Mouse (Mus musculus): ENCODE measurements at regions not wholly inside any gene's neighbourhood (a gene's known extent, or its start where the extent isn't known, plus 50 kb on each side); places are given as distances from the start of the nearest gene placed in this dataset.

- 14% methylated on average over 2 of the region's 2 CpGs for WGBS
- H3K4me1 ChIP-seq (ENCODE audit: control insufficient read depth, insufficient read depth, low read length), result no peaks in the 10 kb centered on the region
- H3K4me3 ChIP-seq (replicated peaks; ENCODE audit: control insufficient read depth, low read depth, low read length), result no peak overlapping the region
- H3K27ac ChIP-seq (ENCODE audit: control insufficient read depth, insufficient read depth, low read depth, low read length, poor library complexity), result no peak overlapping the region
- TF ChIP-seq POLR2A (IDR thresholded peaks at IDR 0.05; ENCODE audit: borderline replicate concordance, control insufficient read depth, low read depth, low read length) (no peak), CTCF (IDR thresholded peaks at IDR 0.05; ENCODE audit: control insufficient read depth, insufficient read depth, low read length) (no peak)
These were observed 497.9 kb downstream of the Gm11232 start for GRCm38 (mm10) chr4:71259897-71260296.

GRCm38 (mm10) chr4:71230497-71230872 lies 527.3 kb downstream of the Gm11232 start:
- H3K4me3 ChIP-seq (replicated peaks; ENCODE audit: control insufficient read depth, low read depth, low read length), result no peak overlapping the region
- no peak for TF ChIP-seq CTCF (IDR thresholded peaks at IDR 0.05; ENCODE audit: control insufficient read depth, insufficient read depth, low read length)
- no peaks in the 10 kb centered on the region for H3K4me1 ChIP-seq (ENCODE audit: control insufficient read depth, insufficient read depth, low read length)
- WGBS, result 78% methylated on average over 4 of the region's 4 CpGs
- H3K27ac ChIP-seq (ENCODE audit: control insufficient read depth, insufficient read depth, low read depth, low read length, poor library complexity), result no peak overlapping the region

DNA sequence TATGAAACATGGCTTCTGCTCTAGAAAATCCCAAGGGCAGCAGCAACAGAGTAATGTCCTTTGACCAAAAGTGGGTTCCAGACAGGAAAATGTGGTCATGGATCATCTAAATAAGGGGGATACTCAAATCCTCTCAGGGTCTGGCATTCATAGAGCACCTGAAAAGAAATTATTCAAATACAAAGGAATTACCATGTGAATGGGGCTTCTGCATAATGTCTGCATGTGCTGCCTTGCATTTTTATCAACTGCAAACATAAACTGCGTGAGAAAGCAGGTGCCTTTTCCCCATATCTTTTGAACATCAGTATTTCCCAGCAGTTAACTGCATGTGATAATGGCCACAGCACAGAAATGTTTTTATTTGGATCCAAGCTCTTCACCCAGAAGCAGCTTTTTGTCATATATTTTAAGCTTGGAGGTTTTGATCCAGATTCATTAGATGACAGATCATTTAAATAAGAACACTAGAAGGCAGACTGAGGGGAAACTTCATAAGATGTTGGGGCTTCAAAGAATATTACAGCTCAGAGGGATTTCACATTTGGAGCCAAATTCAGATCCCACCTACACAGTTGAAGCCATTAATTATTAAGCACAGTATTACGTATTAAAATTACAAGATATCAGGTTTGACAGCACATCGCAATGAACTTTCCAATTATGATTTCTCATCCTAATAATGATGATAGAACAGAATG lies 527.8 kb downstream of the Gm11232 start:
- H3K4me1 ChIP-seq (ENCODE audit: control insufficient read depth, insufficient read depth, low read length), result no peaks in the 10 kb centered on the region
- no peak overlapping the region for H3K4me3 ChIP-seq (replicated peaks; ENCODE audit: control insufficient read depth, low read depth, low read length)
- TF ChIP-seq POLR2A (IDR thresholded peaks at IDR 0.05; ENCODE audit: borderline replicate concordance, control insufficient read depth, low read depth, low read length) (no peak), CTCF (IDR thresholded peaks at IDR 0.05; ENCODE audit: control insufficient read depth, insufficient read depth, low read length) (no peak)
- WGBS, result 82% methylated on average over 3 of the region's 3 CpGs
- H3K27ac ChIP-seq (ENCODE audit: control insufficient read depth, insufficient read depth, low read depth, low read length, poor library complexity), result no peak overlapping the region

GRCm38 (mm10) chr4:71226653-71227052 lies 531.1 kb downstream of the Gm11232 start:
- Histone ChIP-seq H3K27ac (ENCODE audit: control insufficient read depth, insufficient read depth, low read depth, low read length, poor library complexity) (no peak overlapping the region), H3K4me1 (ENCODE audit: control insufficient read depth, insufficient read depth, low read length) (no peaks in the 10 kb centered on the region), H3K4me3 (replicated peaks; ENCODE audit: control insufficient read depth, low read depth, low read length) (no peak overlapping the region)
- 55% methylated on average over 4 of the region's 4 CpGs for WGBS
- no peak for TF ChIP-seq POLR2A (IDR thresholded peaks at IDR 0.05; ENCODE audit: borderline replicate concordance, control insufficient read depth, low read depth, low read length)
- TF ChIP-seq CTCF (IDR thresholded peaks at IDR 0.05; ENCODE audit: control insufficient read depth, insufficient read depth, low read length), result no peak

GRCm38 (mm10) chr4:71218060-71218459 lies 539.7 kb downstream of the Gm11232 start:
- H3K4me3 ChIP-seq (replicated peaks; ENCODE audit: control insufficient read depth, low read depth, low read length), result no peak overlapping the region
- no peak overlapping the region for H3K27ac ChIP-seq (ENCODE audit: control insufficient read depth, insufficient read depth, low read depth, low read length, poor library complexity)
- WGBS, result 76% methylated on average over 3 of the region's 3 CpGs
- TF ChIP-seq CTCF (IDR thresholded peaks at IDR 0.05; ENCODE audit: control insufficient read depth, insufficient read depth, low read length) (no peak), POLR2A (IDR thresholded peaks at IDR 0.05; ENCODE audit: borderline replicate concordance, control insufficient read depth, low read depth, low read length) (no peak)
- no peaks in the 10 kb centered on the region for H3K4me1 ChIP-seq (ENCODE audit: control insufficient read depth, insufficient read depth, low read length)

DNA sequence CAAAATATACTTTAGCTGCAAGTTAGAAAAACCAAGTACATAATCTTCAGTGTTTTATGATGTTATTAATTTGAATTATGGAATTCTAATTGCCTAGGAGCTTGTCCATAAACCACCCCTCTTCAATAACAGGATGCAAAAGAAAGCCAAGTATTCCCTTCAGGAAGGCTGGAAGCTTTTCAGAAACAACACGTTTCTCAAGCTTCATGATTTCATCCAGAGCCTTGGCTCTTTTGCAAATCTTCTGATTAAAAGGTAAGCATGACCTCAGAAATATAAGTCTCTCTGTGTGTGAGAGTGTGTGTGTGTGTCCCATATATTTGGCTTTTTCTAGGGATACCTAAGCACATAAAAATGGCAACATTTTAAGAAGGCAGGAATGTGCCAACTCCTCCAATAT lies 570.0 kb downstream of the Gm11232 start:
- TF ChIP-seq POLR2A (IDR thresholded peaks at IDR 0.05; ENCODE audit: borderline replicate concordance, control insufficient read depth, low read depth, low read length) (no peak), CTCF (IDR thresholded peaks at IDR 0.05; ENCODE audit: control insufficient read depth, insufficient read depth, low read length) (no peak)
- no peak overlapping the region for H3K27ac ChIP-seq (ENCODE audit: control insufficient read depth, insufficient read depth, low read depth, low read length, poor library complexity)
- no peak overlapping the region for H3K4me3 ChIP-seq (replicated peaks; ENCODE audit: control insufficient read depth, low read depth, low read length)
- 53% methylated on average over 1 of the region's 1 CpGs for WGBS
- H3K4me1 ChIP-seq (ENCODE audit: control insufficient read depth, insufficient read depth, low read length), result no peaks in the 10 kb centered on the region

DNA sequence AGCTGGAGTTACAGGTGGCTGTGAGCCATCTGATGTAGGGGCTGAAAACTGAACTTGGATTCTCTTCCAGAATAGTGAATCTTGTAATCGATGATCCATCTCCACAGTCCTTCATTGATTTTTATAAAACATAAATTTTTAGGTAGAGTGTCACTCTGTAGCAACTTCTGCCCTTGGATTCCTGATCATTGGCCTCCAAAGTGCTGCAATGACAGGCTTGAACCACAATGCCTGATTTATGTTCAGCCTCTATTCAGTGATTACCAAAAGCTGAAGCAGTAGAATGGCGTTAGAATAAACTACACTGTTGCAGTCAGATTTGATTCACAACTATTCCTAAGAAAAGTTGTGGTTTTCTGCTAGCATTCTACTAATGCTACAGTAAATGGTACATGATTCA lies 580.1 kb downstream of the Gm11232 start:
- no peak overlapping the region for H3K27ac ChIP-seq (ENCODE audit: control insufficient read depth, insufficient read depth, low read depth, low read length, poor library complexity)
- H3K4me3 ChIP-seq (replicated peaks; ENCODE audit: control insufficient read depth, low read depth, low read length), result no peak overlapping the region
- WGBS, result 43% methylated on average over 2 of the region's 2 CpGs
- TF ChIP-seq POLR2A (IDR thresholded peaks at IDR 0.05; ENCODE audit: borderline replicate concordance, control insufficient read depth, low read depth, low read length), result no peak
- TF ChIP-seq CTCF (IDR thresholded peaks at IDR 0.05; ENCODE audit: control insufficient read depth, insufficient read depth, low read length), result no peak
- no peaks in the 10 kb centered on the region for H3K4me1 ChIP-seq (ENCODE audit: control insufficient read depth, insufficient read depth, low read length)

DNA sequence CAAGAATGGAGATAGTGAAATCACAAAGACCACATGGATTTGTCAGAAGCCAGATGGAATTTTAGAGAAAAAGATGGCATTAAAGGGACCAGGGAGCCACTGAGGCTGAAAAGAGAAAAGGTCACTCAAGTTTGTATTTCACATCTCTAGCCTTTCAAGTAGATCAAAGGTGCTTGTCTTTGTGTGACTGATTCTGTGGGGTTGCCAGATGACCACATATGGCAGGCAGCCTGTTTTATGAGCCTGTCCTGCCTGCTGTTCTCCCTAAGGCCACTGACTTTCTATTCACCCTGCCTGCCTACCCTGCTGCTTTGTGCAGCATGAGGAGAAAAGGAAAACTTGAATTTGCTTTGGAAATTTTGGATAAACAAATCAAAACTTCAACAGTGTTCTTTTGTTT lies 592.0 kb downstream of the Gm11232 start:
- no peaks in the 10 kb centered on the region for H3K4me1 ChIP-seq (ENCODE audit: control insufficient read depth, insufficient read depth, low read length)
- no peak overlapping the region for H3K27ac ChIP-seq (ENCODE audit: control insufficient read depth, insufficient read depth, low read depth, low read length, poor library complexity)
- TF ChIP-seq POLR2A (IDR thresholded peaks at IDR 0.05; ENCODE audit: borderline replicate concordance, control insufficient read depth, low read depth, low read length), result no peak
- TF ChIP-seq CTCF (IDR thresholded peaks at IDR 0.05; ENCODE audit: control insufficient read depth, insufficient read depth, low read length), result no peak
- no peak overlapping the region for H3K4me3 ChIP-seq (replicated peaks; ENCODE audit: control insufficient read depth, low read depth, low read length)

Data from bone marrow, adult 2 months (tissue).